ENCODE assay signal across 21 mouse cellular contexts in genomic region chr1:74363437-74363836, GRCm38 (mm10). TPM values are rescaled to one million over a fixed set of nuclear protein-coding genes. Genes with fewer than 3 reads are reported as not detected.
DNase-seq lines count a peak whose midpoint lies in the region; ATAC-seq and TF ChIP-seq lines count a peak whose summit lies in the region.
"Had no signal": no experiment of that assay in that cellular context is flagged by ENCODE, and none has a peak within 500 bp of the region (broad histone marks: within the 10 kb centered on the region; RNA-seq: fewer than 3 reads in every experiment).

No protein-coding gene starts in this region.

- no peak for TF ChIP-seq CTCF in heart, adult 2 months (IDR thresholded peaks at IDR 0.05)

- TF ChIP-seq EP300 in heart, adult 2 months (IDR thresholded peaks at IDR 0.05; ENCODE audit: insufficient read depth, low read depth, low read length), result no peak

- H3K27ac ChIP-seq in heart, adult 2 months, result peak overlapping the region; percentile 67
- no peak overlapping the region for H3K27ac ChIP-seq in heart, embryonic 11.5 days (ENCODE audit: low read depth, low read length)
- 0 out of 2 replicates have a peak overlapping the region, but pooled peaks have one; percentile 4 for H3K27ac ChIP-seq in limb, embryonic 15.5 days
- H3K27ac ChIP-seq: forebrain, embryonic 10.5 days; hindbrain, embryonic 14.5 days; midbrain, embryonic 10.5 days; neural tube, embryonic 12.5 days had no signal

- WGBS in heart, adult 2 months, result 38% methylated on average over 5 of the region's 5 CpGs
- 61% methylated on average over 5 of the region's 5 CpGs for WGBS in heart, embryonic 11.5 days (ENCODE audit: insufficient replicate concordance)
- 55% methylated on average over 5 of the region's 5 CpGs for WGBS in limb, embryonic 15.5 days

- H3K4me1 ChIP-seq in heart, adult 2 months (ENCODE audit: control insufficient read depth, insufficient read depth, low read length), result peaks cover 23% of the 10 kb centered on the region
- H3K4me1 ChIP-seq in heart, embryonic 11.5 days (ENCODE audit: control insufficient read depth, insufficient read depth, low read length), result peaks cover 6% of the 10 kb centered on the region
- peaks cover 22% of the 10 kb centered on the region for H3K4me1 ChIP-seq in limb, embryonic 15.5 days

- peak in 1 of 2 experiments; percentile 43 for DNase-seq in heart, adult 2 months
- no peak for DNase-seq in heart, adult 8-10 months (ENCODE audit: low spot score)
- peak; percentile 27 for DNase-seq in lung, postnatal 36 days
- DNase-seq in lung, postnatal 4 days, result no peak
- no peak for DNase-seq in spleen, adult 18-20 months
- DNase-seq: adrenal gland, adult 2 months; cerebellum, postnatal 25 days; embryo, embryonic 11 days; gastrocnemius, postnatal 14 days; kidney, adult 9 months; liver, postnatal 0 days; right cerebral cortex, postnatal 4 days; thymus, postnatal 25 days had no signal

- intact Hi-C loops in heart, adult 2 months (cut with DNase I), result loop anchor here (5.0 kb wide), 2 partner anchors 89 to 136 kb away; no protein-coding TSS in a partner anchor

- no peak overlapping the region for H3K9ac ChIP-seq in heart, adult 2 months (ENCODE audit: low read depth, low read length)
- peak overlapping the region; percentile 5; the same call in 1 of the 2 replicates for H3K9ac ChIP-seq in heart, embryonic 11.5 days (ENCODE audit: low read depth, low read length)
- 0 out of 2 replicates have a peak overlapping the region, but pooled peaks have one; percentile 1 for H3K9ac ChIP-seq in limb, embryonic 15.5 days
- H3K9ac ChIP-seq: hindbrain, embryonic 14.5 days; liver, postnatal 0 days; neural tube, embryonic 12.5 days had no signal

- ATAC-seq in heart, embryonic 11.5 days (replicated peaks; ENCODE audit: insufficient number of reproducible peaks, low FRiP score, low TSS enrichment), result no peak
- ATAC-seq in limb, embryonic 15.5 days (ENCODE audit: insufficient number of reproducible peaks, low FRiP score, low TSS enrichment, low read depth), result no peak
- ATAC-seq: liver, postnatal 0 days had no signal

- no peaks in the 10 kb centered on the region for H3K36me3 ChIP-seq in heart, adult 2 months (ENCODE audit: control insufficient read depth, insufficient read depth, low read length)
- no peaks in the 10 kb centered on the region for H3K36me3 ChIP-seq in heart, embryonic 11.5 days (ENCODE audit: control insufficient read depth, insufficient read depth, low read length)
- H3K36me3 ChIP-seq in limb, embryonic 15.5 days, result no peaks in the 10 kb centered on the region
- H3K36me3 ChIP-seq: forebrain, embryonic 10.5 days; midbrain, embryonic 10.5 days; neural tube, embryonic 12.5 days had no signal

- no peaks in the 10 kb centered on the region for H3K27me3 ChIP-seq in heart, adult 2 months (ENCODE audit: control insufficient read depth, insufficient read depth, low read length)
- H3K27me3 ChIP-seq in heart, embryonic 11.5 days (ENCODE audit: control insufficient read depth, insufficient read depth, low read length), result no peaks in the 10 kb centered on the region
- no peaks in the 10 kb centered on the region for H3K27me3 ChIP-seq in limb, embryonic 15.5 days
- H3K27me3 ChIP-seq: neural tube, embryonic 12.5 days had no signal

- H3K4me3 ChIP-seq in heart, adult 2 months, result no peak overlapping the region
- H3K4me3 ChIP-seq in heart, embryonic 11.5 days (ENCODE audit: low read depth, low read length), result no peak overlapping the region
- no peak overlapping the region for H3K4me3 ChIP-seq in limb, embryonic 15.5 days
- H3K4me3 ChIP-seq: forebrain, embryonic 10.5 days; midbrain, embryonic 10.5 days; neural tube, embryonic 12.5 days had no signal

- H3K4me2 ChIP-seq in heart, embryonic 11.5 days, result no peak overlapping the region
- no peak overlapping the region for H3K4me2 ChIP-seq in limb, embryonic 15.5 days
- H3K4me2 ChIP-seq: hindbrain, embryonic 14.5 days; neural tube, embryonic 12.5 days had no signal

- no peaks in the 10 kb centered on the region for H3K79me2 ChIP-seq in heart, adult 2 months (replicated peaks; ENCODE audit: control insufficient read depth, insufficient read depth, low read length)

- no peak for TF ChIP-seq POLR2A in heart, adult 2 months (IDR thresholded peaks at IDR 0.05; ENCODE audit: insufficient read depth, low read depth, low read length)

- H3K9me3 ChIP-seq in heart, embryonic 11.5 days (replicated peaks; ENCODE audit: control insufficient read depth, low read length), result no peaks in the 10 kb centered on the region
- no peaks in the 10 kb centered on the region for H3K9me3 ChIP-seq in limb, embryonic 15.5 days
- H3K9me3 ChIP-seq: forebrain, embryonic 10.5 days; midbrain, embryonic 10.5 days; neural tube, embryonic 12.5 days had no signal

RNA-seq across cellular contexts. Expression of gene Catip, which starts 1.5 kb away (rescaled TPM):
- under 1 TPM; 0.29 to 0.34 TPM for total RNA-seq in heart, adult 2 months (2021)
- polyA plus RNA-seq in heart, adult 2 months (2012; rRNA removed), result 1.1 and 2.3 TPM in 2 replicates
- total RNA-seq in heart, adult 8-10 months (2022), result under 1 TPM; 0.17 to 0.37 (median 0.25) TPM
- polyA plus RNA-seq in heart, embryonic 11.5 days (2014; fragmentation: Nextera tagmentation; extraction: Ambion mirVana), result 0.17 and 0.59 TPM in 2 replicates
- 1.6 and 2.0 TPM in 2 replicates for polyA plus RNA-seq in limb, embryonic 15.5 days (2015; fragmentation: Nextera tagmentation; extraction: Ambion mirVana)
- polyA plus RNA-seq: C2C12; liver, postnatal 0 days had no signal

RNA-seq across cellular contexts. Expression of gene Slc11a1, which starts 11.6 kb away (rescaled TPM):
- 1 to 10 TPM; 5.2 to 5.8 TPM for total RNA-seq in heart, adult 2 months (2021)
- polyA plus RNA-seq in heart, adult 2 months (2012; rRNA removed), result 12.3 and 13.0 TPM in 2 replicates
- 1 to 10 TPM; 3.9 to 6.6 (median 5.1) TPM for total RNA-seq in heart, adult 8-10 months (2022)
- polyA plus RNA-seq in heart, embryonic 11.5 days (2014; fragmentation: Nextera tagmentation; extraction: Ambion mirVana), result 1.1 TPM in 2 replicates
- 3.4 and 4.4 TPM in 2 replicates for polyA plus RNA-seq in limb, embryonic 15.5 days (2015; fragmentation: Nextera tagmentation; extraction: Ambion mirVana)

RNA-seq across cellular contexts. Expression of gene Ctdsp1, which starts 27.9 kb away (rescaled TPM):
- total RNA-seq in heart, adult 2 months (2021), result 100 to 1,000 TPM; 122 to 137 TPM
- polyA plus RNA-seq in heart, adult 2 months (2012; rRNA removed), result 122 and 127 TPM in 2 replicates
- total RNA-seq in heart, adult 8-10 months (2022), result 100 to 1,000 TPM; 115 to 130 (median 121) TPM
- 59.6 and 63.8 TPM in 2 replicates for polyA plus RNA-seq in heart, embryonic 11.5 days (2014; fragmentation: Nextera tagmentation; extraction: Ambion mirVana)
- polyA plus RNA-seq in limb, embryonic 15.5 days (2015; fragmentation: Nextera tagmentation; extraction: Ambion mirVana), result 82.4 and 85.4 TPM in 2 replicates

RNA-seq across cellular contexts. Expression of gene Vil1, which starts 45.7 kb away (rescaled TPM):
- total RNA-seq in heart, adult 2 months (2021), result under 1 TPM; 0.80 to 0.97 TPM
- 0.27 and 0.29 TPM in 2 replicates for polyA plus RNA-seq in heart, adult 2 months (2012; rRNA removed)
- 1 to 10 TPM in 3 of 4 experiments, under 1 TPM in 1; 0.98 to 2.0 (median 1.7) TPM for total RNA-seq in heart, adult 8-10 months (2022)
- 0.23 and 0.45 TPM in 2 replicates for polyA plus RNA-seq in heart, embryonic 11.5 days (2014; fragmentation: Nextera tagmentation; extraction: Ambion mirVana)
- polyA plus RNA-seq in limb, embryonic 15.5 days (2015; fragmentation: Nextera tagmentation; extraction: Ambion mirVana), result 0.15 and 0.20 TPM in 2 replicates
- total RNA-seq: monocyte, adult 5-6 weeks had no signal

RNA-seq across cellular contexts. Expression of gene Tmbim1, which starts 58.0 kb away (rescaled TPM):
- total RNA-seq in heart, adult 2 months (2021), result 10 to 100 TPM; 41.3 to 48.1 TPM
- 97.1 and 148 TPM in 2 replicates for polyA plus RNA-seq in heart, adult 2 months (2012; rRNA removed)
- total RNA-seq in heart, adult 8-10 months (2022), result 10 to 100 TPM; 40.4 to 45.1 (median 44.2) TPM
- 29.2 and 37.1 TPM in 2 replicates for polyA plus RNA-seq in heart, embryonic 11.5 days (2014; fragmentation: Nextera tagmentation; extraction: Ambion mirVana)
- polyA plus RNA-seq in limb, embryonic 15.5 days (2015; fragmentation: Nextera tagmentation; extraction: Ambion mirVana), result 58.8 and 69.6 TPM in 2 replicates
